In genomic region chr17:83397571-83398100, GRCm38 (mm10) we compare ENCODE assay signal across 7 mouse cellular contexts. TPM values are rescaled to one million over a fixed set of nuclear protein-coding genes. Genes with fewer than 3 reads are reported as not detected.
DNase-seq lines count a peak whose midpoint lies in the region; ATAC-seq and TF ChIP-seq lines count a peak whose summit lies in the region.

No protein-coding gene starts in this region.

- peak; percentile 47 for DNase-seq in c-Kit-positive CD71-negative TER-119-negative erythroid progenitor cells, embryonic 14.5 days (ENCODE audit: low read depth)
- DNase-seq in heart, postnatal 4 days = peak; percentile 22
- DNase-seq in lung, adult 2 months = peak; percentile 37
- peak; percentile 22 to 37 for DNase-seq in spleen, postnatal 10 days (ENCODE audit: low spot score in 2 of 2)
- DNase-seq in gastrocnemius, postnatal 25 days = no peak
- no peak for DNase-seq in c-Kit-positive CD71-positive TER-119-positive erythroid progenitor cells, embryonic 14.5 days (ENCODE audit: low spot score)

- no peak for TF ChIP-seq POLR2A in lung, adult 2 months (IDR thresholded peaks at IDR 0.05; ENCODE audit: borderline replicate concordance, extremely low read depth, low read depth, low read length)

- WGBS in lung, adult 2 months = 21% methylated on average over 6 of the region's 6 CpGs

- H3K4me1 ChIP-seq in lung, adult 2 months (ENCODE audit: control insufficient read depth, insufficient read depth, low read length) = peaks cover 18% of the 10 kb centered on the region

- peak; percentile 85 for ATAC-seq in CD4-positive, CD25-positive, alpha-beta regulatory T cell, adult 4 months

- no peak for TF ChIP-seq CTCF in lung, adult 2 months (IDR thresholded peaks at IDR 0.05; ENCODE audit: insufficient read depth, low read length)

- no peak overlapping the region for H3K4me3 ChIP-seq in lung, adult 2 months (replicated peaks; ENCODE audit: extremely low read depth, low read depth, low read length)

RNA-seq across cellular contexts. Expression of gene Eml4, which starts 46.9 kb away (rescaled TPM):
- 10 to 100 TPM; 15.6 to 15.8 TPM for polyA plus RNA-seq in CD4-positive, CD25-positive, alpha-beta regulatory T cell, adult 4 months (2017; shearing (Covaris generic))
- total RNA-seq in heart, postnatal 4 days (2021) = 10 to 100 TPM; 17.5 to 18.1 TPM
- polyA plus RNA-seq in lung, adult 2 months (2012; rRNA removed) = 6.9 and 10.6 TPM in 2 replicates
- 1 to 10 TPM; 2.0 to 2.5 TPM for total RNA-seq in gastrocnemius, postnatal 25 days (2021)

Comparison
In these comparisons a context has a peak if more than half of its experiments do, and no peak if none do; other contexts are left out.
1. DNase-seq: peak in c-Kit-positive CD71-negative TER-119-negative erythroid progenitor cells, embryonic 14.5 days (single experiment), heart, postnatal 4 days (single experiment), lung, adult 2 months (single experiment) and spleen, postnatal 10 days (2 of 2); none in gastrocnemius, postnatal 25 days (single experiment) and c-Kit-positive CD71-positive TER-119-positive erythroid progenitor cells, embryonic 14.5 days (single experiment).
2. RNA of gene Eml4, which starts 46.9 kb away (total RNA-seq): 17.5 to 18.1 TPM in heart, postnatal 4 days; 2.0 to 2.5 TPM in gastrocnemius, postnatal 25 days; every median in the first group is over 4 times any median in the second.